Mouse (Mus musculus): ENCODE data around the gene Slc39a3. TPM values are rescaled to one million over a fixed set of nuclear protein-coding genes. Genes with fewer than 3 reads are reported as not detected.

Slc39a3 gene
- polyA plus RNA-seq, 1 experiment from 2014 or later: 11.9 TPM

DNA sequence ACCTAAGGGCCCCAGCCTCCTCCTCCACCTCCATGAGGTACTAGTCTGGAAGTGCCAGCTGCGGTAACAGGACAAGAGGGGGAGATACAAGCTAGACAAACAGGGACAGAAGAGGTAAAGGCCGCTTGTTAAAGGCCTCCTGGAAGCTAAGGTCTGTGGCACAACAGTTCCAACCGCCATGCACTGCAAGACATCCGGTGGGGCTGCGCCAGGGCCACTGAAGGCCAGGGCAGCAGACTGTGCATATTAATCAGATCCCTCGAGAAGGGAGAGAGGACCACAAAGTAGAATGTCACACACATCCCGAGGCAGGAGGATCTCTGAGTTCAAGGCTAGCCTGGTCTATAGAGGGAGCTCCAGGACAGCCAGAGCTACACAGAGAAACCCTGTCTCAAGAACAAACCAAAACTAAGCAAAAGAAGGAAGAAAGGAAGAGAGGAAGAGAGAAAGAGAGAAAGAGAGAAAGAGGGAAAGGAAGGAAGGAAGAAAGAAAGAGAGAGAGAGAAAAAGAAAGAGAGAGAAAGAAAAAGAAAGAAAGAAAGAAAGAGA lies 55.6 kb downstream of the Slc39a3 start:
- Histone ChIP-seq H3K36me3 (ENCODE audit: control insufficient read depth, insufficient read depth, low read length) (no peaks in the 10 kb centered on the region), H3K27me3 (ENCODE audit: control insufficient read depth, insufficient read depth, low read length) (peaks cover 9% of the 10 kb centered on the region; the same call in 1 of the 2 replicates), H3K4me2 (replicated peaks; ENCODE audit: low read depth, low read length) (no peak overlapping the region), H3K9ac (replicated peaks; ENCODE audit: low read depth, low read length) (no peak overlapping the region), H3K9me3 (ENCODE audit: control insufficient read depth, low read depth, low read length) (no peaks in the 10 kb centered on the region), H3K4me3 (ENCODE audit: low read depth, low read length) (no peak overlapping the region), H3K27ac (ENCODE audit: low read length) (no peak overlapping the region), H3K4me1 (ENCODE audit: control insufficient read depth, insufficient read depth, low read length) (0 out of 2 replicates have a peak, but pooled peaks cover 3% of the 10 kb centered on the region)
- 61% methylated on average over 7 of the region's 7 CpGs for WGBS
- no peak for ATAC-seq (ENCODE audit: insufficient number of reproducible peaks, insufficient read depth, low FRiP score, low read depth)

Other genes starting within 250 kb of the Slc39a3 start
- 77.7 and 81.8 TPM in 2 replicates for gene Sf3a2, start 239.2 kb downstream of the Slc39a3 start, polyA plus RNA-seq (2014; fragmentation: Nextera tagmentation; extraction: Ambion mirVana)
- gene Plekhj1, start 238.8 kb downstream of the Slc39a3 start, polyA plus RNA-seq (2014; fragmentation: Nextera tagmentation; extraction: Ambion mirVana): 110 and 116 TPM in 2 replicates
- gene Amh, start 232.2 kb downstream of the Slc39a3 start, polyA plus RNA-seq (2014; fragmentation: Nextera tagmentation; extraction: Ambion mirVana): not detected in 2 replicates
- 0.45 and 1.4 TPM in 2 replicates for gene Jsrp1, start 223.9 kb downstream of the Slc39a3 start, polyA plus RNA-seq (2014; fragmentation: Nextera tagmentation; extraction: Ambion mirVana)
- gene Oaz1, start 210.8 kb downstream of the Slc39a3 start, polyA plus RNA-seq (2014; fragmentation: Nextera tagmentation; extraction: Ambion mirVana): 1,724 and 1,898 TPM in 2 replicates
- 0.07 and 0.23 TPM in 2 replicates for gene Lingo3, start 193.4 kb downstream of the Slc39a3 start, polyA plus RNA-seq (2014; fragmentation: Nextera tagmentation; extraction: Ambion mirVana)
- 321 and 361 TPM in 2 replicates for gene Lsm7, start 182.2 kb downstream of the Slc39a3 start, polyA plus RNA-seq (2014; fragmentation: Nextera tagmentation; extraction: Ambion mirVana)
- gene Sppl2b, start 182.2 kb downstream of the Slc39a3 start, polyA plus RNA-seq (2014; fragmentation: Nextera tagmentation; extraction: Ambion mirVana): 31.9 and 33.0 TPM in 2 replicates
- gene Tmprss9, start 165.6 kb downstream of the Slc39a3 start, polyA plus RNA-seq (2014; fragmentation: Nextera tagmentation; extraction: Ambion mirVana): 0.07 TPM in 1 of 2 replicates, not detected in the other
- 340 and 345 TPM in 2 replicates for gene Timm13, start 136.5 kb downstream of the Slc39a3 start, polyA plus RNA-seq (2014; fragmentation: Nextera tagmentation; extraction: Ambion mirVana)
- 12.1 and 14.6 TPM in 2 replicates for gene Lmnb2, start 119.2 kb downstream of the Slc39a3 start, polyA plus RNA-seq (2014; fragmentation: Nextera tagmentation; extraction: Ambion mirVana)
- 16.1 and 20.7 TPM in 2 replicates for gene Gadd45b, start 107.4 kb downstream of the Slc39a3 start, polyA plus RNA-seq (2014; fragmentation: Nextera tagmentation; extraction: Ambion mirVana)
- gene Gng7, start 22.5 kb downstream of the Slc39a3 start, polyA plus RNA-seq (2014; fragmentation: Nextera tagmentation; extraction: Ambion mirVana): 4.7 and 5.9 TPM in 2 replicates
- gene Diras1, start 11.8 kb downstream of the Slc39a3 start, polyA plus RNA-seq (2014; fragmentation: Nextera tagmentation; extraction: Ambion mirVana): 0.20 and 0.41 TPM in 2 replicates
- gene Sgta, start 22.8 kb upstream of the Slc39a3 start, polyA plus RNA-seq (2014; fragmentation: Nextera tagmentation; extraction: Ambion mirVana): 162 and 164 TPM in 2 replicates
- gene Thop1, start 32.6 kb upstream of the Slc39a3 start, polyA plus RNA-seq (2014; fragmentation: Nextera tagmentation; extraction: Ambion mirVana): 38.2 and 39.9 TPM in 2 replicates
- 0.22 and 0.56 TPM in 2 replicates for gene Creb3l3, start 61.4 kb upstream of the Slc39a3 start, polyA plus RNA-seq (2014; fragmentation: Nextera tagmentation; extraction: Ambion mirVana)
- gene Map2k2, start 68.5 kb upstream of the Slc39a3 start, polyA plus RNA-seq (2014; fragmentation: Nextera tagmentation; extraction: Ambion mirVana): 164 and 167 TPM in 2 replicates
- 25.5 and 27.4 TPM in 2 replicates for gene Zbtb7a, start 97.8 kb upstream of the Slc39a3 start, polyA plus RNA-seq (2014; fragmentation: Nextera tagmentation; extraction: Ambion mirVana)
- 32.7 and 40.9 TPM in 2 replicates for gene Pias4, start 130.5 kb upstream of the Slc39a3 start, polyA plus RNA-seq (2014; fragmentation: Nextera tagmentation; extraction: Ambion mirVana)
- 416 and 434 TPM in 2 replicates for gene Eef2, start 139.2 kb upstream of the Slc39a3 start, polyA plus RNA-seq (2014; fragmentation: Nextera tagmentation; extraction: Ambion mirVana)
- 48.9 and 58.7 TPM in 2 replicates for gene Dapk3, start 145.6 kb upstream of the Slc39a3 start, polyA plus RNA-seq (2014; fragmentation: Nextera tagmentation; extraction: Ambion mirVana)
- gene 4930442H23Rik, start 146.4 kb upstream of the Slc39a3 start, polyA plus RNA-seq (2014; fragmentation: Nextera tagmentation; extraction: Ambion mirVana): not detected in 2 replicates
- 0.14 and 0.35 TPM in 2 replicates for gene Nmrk2, start 164.6 kb upstream of the Slc39a3 start, polyA plus RNA-seq (2014; fragmentation: Nextera tagmentation; extraction: Ambion mirVana)
- gene Atcay, start 193.4 kb upstream of the Slc39a3 start, polyA plus RNA-seq (2014; fragmentation: Nextera tagmentation; extraction: Ambion mirVana): 1.9 and 2.2 TPM in 2 replicates
- 9.2 and 10.8 TPM in 2 replicates for gene Zfr2, start 195.7 kb upstream of the Slc39a3 start, polyA plus RNA-seq (2014; fragmentation: Nextera tagmentation; extraction: Ambion mirVana)
- 3.4 and 3.9 TPM in 2 replicates for gene Matk, start 215.5 kb upstream of the Slc39a3 start, polyA plus RNA-seq (2014; fragmentation: Nextera tagmentation; extraction: Ambion mirVana)
- gene Mrpl54, start 229.5 kb upstream of the Slc39a3 start, polyA plus RNA-seq (2014; fragmentation: Nextera tagmentation; extraction: Ambion mirVana): 223 and 246 TPM in 2 replicates
- gene Apba3, start 229.5 kb upstream of the Slc39a3 start, polyA plus RNA-seq (2014; fragmentation: Nextera tagmentation; extraction: Ambion mirVana): 47.0 and 51.1 TPM in 2 replicates